Mouse (Mus musculus) lung, embryonic 15.5 days (tissue): ENCODE data around the gene Icam1. TPM values are rescaled to one million over a fixed set of nuclear protein-coding genes. Genes with fewer than 3 reads are reported as not detected.
A peak's percentile ranks its signal among the peaks of the same experiment; 100 is the strongest.

Source experiments
- ATAC-seq: fragments of 200-750 bp; cut with Nextera tagmentation; 2 replicates; pipeline ENCODE4 v1.8.0; 2017; ENCODE audit warnings: moderate number of reproducible peaks, borderline replicate concordance; ENCODE audit not compliant: low FRiP score, low TSS enrichment; ENCODE audit errors: extremely low read depth
- H3K27ac ChIP-seq: fragments of 300-500 bp; sonication (generic); 2 replicates; pipeline ENCODE4 v1.5.1; 2015; ENCODE audit warnings: moderate library complexity, mild to moderate bottlenecking, inconsistent platforms
- H3K27me3 ChIP-seq: fragments of 300-500 bp; sonication (generic); 2 replicates; pipeline ENCODE4 v1.6.1; 2015; ENCODE audit warnings: inconsistent platforms
- H3K36me3 ChIP-seq: fragments of 300-500 bp; sonication (generic); 2 replicates; pipeline ENCODE4 v1.6.1; 2015; ENCODE audit warnings: inconsistent platforms
- H3K4me1 ChIP-seq: fragments of 300-500 bp; sonication (generic); 2 replicates; pipeline ENCODE4 v1.6.1; 2015; ENCODE audit warnings: inconsistent platforms
- H3K4me2 ChIP-seq: fragments of 300-500 bp; sonication (generic); 2 replicates; pipeline ENCODE4 v1.6.1; 2015; ENCODE audit warnings: inconsistent platforms, mild to moderate bottlenecking, moderate library complexity
- H3K4me3 ChIP-seq: fragments of 300-500 bp; sonication (generic); 2 replicates; pipeline ENCODE4 v1.5.1; 2015; ENCODE audit warnings: mild to moderate bottlenecking, inconsistent platforms
- H3K9ac ChIP-seq: fragments of 300-500 bp; sonication (generic); 2 replicates; pipeline ENCODE4 v1.6.1; 2015; ENCODE audit warnings: inconsistent platforms
- H3K9me3 ChIP-seq: fragments of 300-500 bp; sonication (generic); 2 replicates; pipeline ENCODE4 v1.6.1; 2016; ENCODE audit warnings: inconsistent platforms
- WGBS: fragments of 180-500 bp; shearing (Covaris S2); methylation state at CpG from one replicate; pipeline ENCODE4 v1.1.7; 2015; 5-methylcytosine and 5-hydroxymethylcytosine counted together
- polyA plus RNA-seq: library from polyadenylated mRNA; unstranded; fragments of >200 nt; fragmentation: Nextera tagmentation; extraction: Ambion mirVana; gene quantifications from 2 replicates; pipeline ENCODE4 v1.2.1, GENCODE M21; 2015

Icam1 gene
- polyA plus RNA-seq, 1 experiment from 2014 or later, result 57.5 TPM

DNA sequence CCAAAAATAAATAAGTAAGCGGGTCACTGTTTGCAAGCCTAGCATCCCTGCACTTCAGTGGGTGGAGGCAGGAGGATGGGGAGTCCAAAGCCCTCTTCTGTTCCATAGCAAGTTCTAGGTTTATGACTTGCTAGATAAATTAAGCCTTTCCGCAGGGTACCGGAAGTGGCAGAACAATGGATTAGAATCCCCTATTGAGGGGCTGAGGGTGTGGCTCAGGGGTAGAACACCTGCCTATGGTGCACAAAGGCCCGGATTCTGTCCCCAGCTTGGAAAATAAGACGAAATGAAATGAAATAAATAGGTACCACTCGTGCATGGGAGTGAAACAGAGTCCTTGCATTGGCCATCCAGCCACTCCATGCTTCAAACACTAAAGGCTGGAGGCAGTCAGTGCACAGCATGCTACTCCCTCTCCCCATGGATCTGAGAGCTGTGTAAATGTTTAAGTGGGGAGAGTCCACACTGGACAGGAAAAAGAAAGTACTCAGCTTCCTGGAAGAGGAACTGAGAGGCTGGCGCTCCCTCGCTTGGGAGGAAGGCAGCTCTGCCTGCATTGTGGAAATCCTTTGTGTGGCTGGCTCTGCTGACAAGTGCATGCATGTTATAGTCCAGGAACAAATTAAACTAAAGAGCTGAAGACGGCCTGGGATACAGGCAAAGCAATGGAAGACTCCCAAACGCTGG, 37.2 kb upstream of the Icam1 start:
- H3K27me3 ChIP-seq, result no peaks in the 10 kb centered on the region
- no peaks in the 10 kb centered on the region for H3K36me3 ChIP-seq
- H3K9ac ChIP-seq, result no peak overlapping the region
- no peaks in the 10 kb centered on the region for H3K9me3 ChIP-seq
- H3K4me1 ChIP-seq, result peaks cover 42% of the 10 kb centered on the region
- H3K4me2 ChIP-seq, result peak overlapping the region; percentile 6; the same call in 1 of the 2 replicates
- H3K27ac ChIP-seq, result peak overlapping the region; percentile 66
- no peak overlapping the region for H3K4me3 ChIP-seq
- 43% methylated on average over 10 of the region's 10 CpGs for WGBS
- ATAC-seq, result no peak

DNA sequence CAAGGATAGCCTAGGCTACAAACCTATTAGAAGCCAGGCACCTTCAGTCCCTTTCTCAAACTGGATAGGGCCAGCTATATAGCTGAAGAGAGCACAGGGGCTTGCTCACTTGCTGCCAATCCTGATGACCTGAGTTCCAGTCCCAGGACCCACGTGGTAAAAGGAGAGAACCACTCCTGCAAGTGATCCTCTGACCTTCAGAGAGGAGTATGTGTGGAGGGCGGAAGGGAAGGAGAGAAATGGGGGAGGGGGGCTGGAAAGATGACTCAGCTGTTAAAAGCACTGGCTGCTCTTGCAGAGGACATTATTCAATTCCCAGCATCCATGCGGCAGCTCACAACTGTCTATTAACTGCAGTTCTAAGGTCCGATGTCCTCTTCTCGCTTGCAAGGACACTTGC, 36.6 kb upstream of the Icam1 start:
- WGBS, result 52% methylated on average over 5 of the region's 5 CpGs
- H3K27ac ChIP-seq, result peak overlapping the region; percentile 66
- 0 out of 2 replicates have a peak overlapping the region, but pooled peaks have one; percentile 6 for H3K4me2 ChIP-seq
- peaks cover 39% of the 10 kb centered on the region for H3K4me1 ChIP-seq
- no peak overlapping the region for H3K9ac ChIP-seq
- no peak overlapping the region for H3K4me3 ChIP-seq
- no peaks in the 10 kb centered on the region for H3K36me3 ChIP-seq
- no peaks in the 10 kb centered on the region for H3K9me3 ChIP-seq
- ATAC-seq, result no peak
- no peaks in the 10 kb centered on the region for H3K27me3 ChIP-seq

- no peaks in the 10 kb centered on the region for H3K27me3 ChIP-seq
- H3K27ac ChIP-seq, result no peak overlapping the region
- no peaks in the 10 kb centered on the region for H3K9me3 ChIP-seq
- no peak overlapping the region for H3K4me3 ChIP-seq
- no peak overlapping the region for H3K9ac ChIP-seq
- no peaks in the 10 kb centered on the region for H3K36me3 ChIP-seq
- no peak overlapping the region for H3K4me2 ChIP-seq
- peaks cover 33% of the 10 kb centered on the region for H3K4me1 ChIP-seq
- 84% methylated on average over 7 of the region's 7 CpGs for WGBS
- ATAC-seq, result no peak
Measured at GRCm38 (mm10) chr9:20979769-20980168, 36.0 kb upstream of the Icam1 start.

- peaks cover 30% of the 10 kb centered on the region for H3K4me1 ChIP-seq
- H3K27ac ChIP-seq, result no peak overlapping the region
- no peaks in the 10 kb centered on the region for H3K9me3 ChIP-seq
- no peaks in the 10 kb centered on the region for H3K27me3 ChIP-seq
- no peak overlapping the region for H3K4me3 ChIP-seq
- H3K36me3 ChIP-seq, result no peaks in the 10 kb centered on the region
- WGBS, result 56% methylated on average over 3 of the region's 3 CpGs
- no peak for ATAC-seq
- H3K9ac ChIP-seq, result no peak overlapping the region
- no peak overlapping the region for H3K4me2 ChIP-seq
Measured at GRCm38 (mm10) chr9:20982171-20982570, 33.6 kb upstream of the Icam1 start.

DNA sequence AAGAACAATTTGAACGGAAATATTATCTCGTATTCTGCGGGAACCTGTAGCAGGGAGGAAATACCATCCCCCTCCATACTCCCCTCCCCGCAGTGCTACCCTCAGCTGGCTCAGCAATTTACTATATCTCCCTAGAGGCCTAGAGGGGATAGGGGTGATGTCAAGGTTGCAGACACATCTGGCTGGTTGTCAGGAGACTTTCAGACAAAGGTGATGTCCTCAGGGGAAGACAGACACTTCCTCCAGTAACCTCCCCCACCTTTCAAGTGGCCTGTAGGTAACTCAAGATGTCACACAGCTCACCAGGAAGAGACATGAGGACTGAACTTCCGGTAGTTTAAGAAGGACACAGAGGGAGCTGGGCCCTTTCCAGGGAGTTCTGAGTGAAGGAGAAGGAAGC, 32.6 kb upstream of the Icam1 start:
- no peaks in the 10 kb centered on the region for H3K36me3 ChIP-seq
- H3K27me3 ChIP-seq, result no peaks in the 10 kb centered on the region
- ATAC-seq, result no peak
- H3K27ac ChIP-seq, result no peak overlapping the region
- H3K4me2 ChIP-seq, result no peak overlapping the region
- no peaks in the 10 kb centered on the region for H3K9me3 ChIP-seq
- H3K9ac ChIP-seq, result no peak overlapping the region
- H3K4me1 ChIP-seq, result peaks cover 35% of the 10 kb centered on the region
- no peak overlapping the region for H3K4me3 ChIP-seq
- 44% methylated on average over 5 of the region's 5 CpGs for WGBS

DNA sequence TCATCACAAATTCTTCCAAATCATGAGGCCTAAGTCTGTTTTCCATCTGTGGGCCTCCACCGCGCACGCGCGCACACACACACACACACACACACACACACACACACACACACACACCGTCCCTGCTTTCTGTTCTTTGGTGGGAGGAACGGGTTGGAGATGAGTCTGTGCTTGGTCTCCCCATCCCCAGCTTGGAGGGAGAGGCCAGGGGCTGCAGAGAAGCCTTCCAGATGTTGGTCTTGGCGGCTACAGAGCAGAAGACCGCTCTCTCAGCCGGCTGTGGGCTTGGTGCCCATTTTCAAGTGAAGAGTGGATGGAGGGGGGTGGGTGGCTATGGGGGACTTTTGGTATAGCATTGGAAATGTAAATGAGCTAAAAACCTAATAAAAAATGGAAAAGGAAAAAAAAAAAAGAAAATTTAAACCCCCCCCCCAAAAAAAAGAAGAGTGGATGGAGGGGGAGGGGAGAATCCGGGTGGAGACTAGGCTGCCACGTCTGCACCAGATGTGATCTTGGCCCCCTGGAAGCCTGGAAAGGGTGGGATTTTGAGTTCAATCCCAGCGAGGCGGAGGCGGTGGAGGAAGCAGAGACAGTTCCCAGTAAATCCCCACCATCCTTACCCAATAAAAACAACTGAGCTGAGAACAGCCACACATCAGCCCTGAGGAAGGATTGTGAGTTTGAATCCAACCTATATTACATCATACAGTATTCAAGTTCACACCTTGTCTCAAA, 28.7 kb upstream of the Icam1 start:
- Histone ChIP-seq H3K4me1 (peaks cover 51% of the 10 kb centered on the region), H3K27ac (peak overlapping the region; percentile 75), H3K36me3 (no peaks in the 10 kb centered on the region), H3K4me3 (no peak overlapping the region), H3K4me2 (no peak overlapping the region), H3K9me3 (no peaks in the 10 kb centered on the region), H3K27me3 (no peaks in the 10 kb centered on the region), H3K9ac (no peak overlapping the region)
- ATAC-seq, result peak; percentile 91
- 43% methylated on average over 15 of the region's 15 CpGs for WGBS

- no peaks in the 10 kb centered on the region for H3K36me3 ChIP-seq
- no peak for ATAC-seq
- H3K4me1 ChIP-seq, result peaks cover 60% of the 10 kb centered on the region
- no peak overlapping the region for H3K9ac ChIP-seq
- H3K9me3 ChIP-seq, result no peaks in the 10 kb centered on the region
- H3K4me2 ChIP-seq, result no peak overlapping the region
- H3K27me3 ChIP-seq, result no peaks in the 10 kb centered on the region
- 25% methylated on average over 7 of the region's 7 CpGs for WGBS
- H3K27ac ChIP-seq, result peak overlapping the region; percentile 75
- H3K4me3 ChIP-seq, result no peak overlapping the region
Measured at GRCm38 (mm10) chr9:20987953-20988352, 27.8 kb upstream of the Icam1 start.

GRCm38 (mm10) chr9:20990861-20991260, 24.9 kb upstream of the Icam1 start:
- Histone ChIP-seq H3K27ac (peak overlapping the region; percentile 85), H3K9me3 (no peaks in the 10 kb centered on the region), H3K4me3 (no peak overlapping the region), H3K4me2 (peak overlapping the region; percentile 28; the same call in 1 of the 2 replicates), H3K9ac (no peak overlapping the region), H3K27me3 (no peaks in the 10 kb centered on the region), H3K36me3 (no peaks in the 10 kb centered on the region), H3K4me1 (peaks cover 58% of the 10 kb centered on the region)
- ATAC-seq, result no peak
- 6% methylated on average over 10 of the region's 10 CpGs for WGBS

GRCm38 (mm10) chr9:20991587-20991986, 24.2 kb upstream of the Icam1 start:
- Histone ChIP-seq H3K9ac (no peak overlapping the region), H3K4me2 (no peak overlapping the region), H3K4me1 (peaks cover 55% of the 10 kb centered on the region), H3K27ac (peak overlapping the region; percentile 91), H3K36me3 (no peaks in the 10 kb centered on the region), H3K27me3 (no peaks in the 10 kb centered on the region), H3K4me3 (no peak overlapping the region), H3K9me3 (no peaks in the 10 kb centered on the region)
- ATAC-seq, result no peak
- 83% methylated on average over 4 of the region's 4 CpGs for WGBS

DNA sequence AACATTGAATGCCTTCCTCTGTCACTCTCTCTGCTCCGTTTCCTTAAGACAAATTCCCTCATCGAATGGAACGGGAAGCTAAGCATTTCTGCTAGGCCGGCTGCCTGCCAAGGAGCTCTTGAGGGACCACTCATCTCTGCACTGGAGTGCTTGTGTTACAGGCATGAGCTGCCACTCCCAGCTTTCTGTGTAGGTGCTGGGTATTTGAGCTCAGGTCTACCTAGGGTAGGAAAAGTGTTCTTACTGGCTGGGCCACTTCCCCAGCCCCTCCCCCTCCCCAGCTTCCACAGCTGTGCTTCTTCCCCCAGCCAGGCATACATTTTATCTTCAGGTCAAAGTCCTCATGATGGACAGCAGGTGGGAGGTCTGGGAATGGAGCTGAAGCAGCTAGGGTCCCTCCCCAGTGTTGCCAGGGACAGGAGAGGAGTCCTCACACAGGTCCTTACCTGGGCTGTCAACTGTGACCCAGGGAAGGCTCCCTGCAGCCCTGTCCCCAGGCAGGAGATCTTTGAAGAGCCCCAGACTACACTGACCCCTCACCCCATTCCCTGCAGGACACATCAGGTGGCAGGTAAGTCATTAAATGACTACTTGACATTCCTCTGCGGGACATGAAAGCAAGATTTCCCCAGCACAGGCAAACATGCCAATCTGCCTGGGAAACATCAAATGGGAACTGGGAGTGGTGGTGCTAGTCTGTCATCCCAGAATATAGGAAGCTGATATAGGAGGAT, 22.5 kb upstream of the Icam1 start:
- H3K9me3 ChIP-seq, result no peaks in the 10 kb centered on the region
- WGBS, result 39% methylated on average over 5 of the region's 5 CpGs
- H3K4me1 ChIP-seq, result peaks cover 42% of the 10 kb centered on the region
- peak overlapping the region; percentile 29; the same call in 1 of the 2 replicates for H3K4me2 ChIP-seq
- H3K4me3 ChIP-seq, result no peak overlapping the region
- ATAC-seq, result peak; percentile 80
- H3K27me3 ChIP-seq, result no peaks in the 10 kb centered on the region
- peak overlapping the region; percentile 91 for H3K27ac ChIP-seq
- no peak overlapping the region for H3K9ac ChIP-seq
- H3K36me3 ChIP-seq, result no peaks in the 10 kb centered on the region

GRCm38 (mm10) chr9:20995069-20995468, 20.7 kb upstream of the Icam1 start:
- Histone ChIP-seq H3K4me1 (peaks cover 28% of the 10 kb centered on the region), H3K4me2 (no peak overlapping the region), H3K27ac (no peak overlapping the region), H3K36me3 (no peaks in the 10 kb centered on the region), H3K27me3 (no peaks in the 10 kb centered on the region), H3K4me3 (no peak overlapping the region), H3K9ac (no peak overlapping the region), H3K9me3 (no peaks in the 10 kb centered on the region)
- ATAC-seq, result no peak
- WGBS, result 65% methylated on average over 3 of the region's 3 CpGs

- H3K4me1 ChIP-seq, result peaks cover 24% of the 10 kb centered on the region
- no peak overlapping the region for H3K4me2 ChIP-seq
- H3K9me3 ChIP-seq, result no peaks in the 10 kb centered on the region
- ATAC-seq, result no peak
- H3K36me3 ChIP-seq, result no peaks in the 10 kb centered on the region
- H3K27ac ChIP-seq, result no peak overlapping the region
- H3K27me3 ChIP-seq, result no peaks in the 10 kb centered on the region
- no peak overlapping the region for H3K4me3 ChIP-seq
- 84% methylated on average over 8 of the region's 8 CpGs for WGBS
- H3K9ac ChIP-seq, result no peak overlapping the region
Measured at GRCm38 (mm10) chr9:20997065-20997464, 18.7 kb upstream of the Icam1 start.
